Mouse (Mus musculus) bone marrow macrophage, adult 2 months (primary cell): ENCODE results near the gene Mertk.

Experiments
- CTCF ChIP-seq: IDR thresholded peaks from 2 replicates; pipeline ENCODE4 v1.5.1; 2012; ENCODE audit warnings: low read depth, mild to moderate bottlenecking, low read length, moderate library complexity
- POLR2A ChIP-seq: IDR thresholded peaks from 2 replicates; pipeline ENCODE4 v1.6.1; 2012; ENCODE audit warnings: mild to moderate bottlenecking, low read depth, low read length, borderline replicate concordance

GRCm38 (mm10) chr2:128768545-128769247 is 69.9 kb downstream of the Mertk start:
- TF ChIP-seq CTCF (no peak), POLR2A (no peak)
